Mouse (Mus musculus): ENCODE measurements around the gene Iqch. TPM values are rescaled to one million over a fixed set of nuclear protein-coding genes. Genes with fewer than 3 reads are reported as not detected.

Iqch gene
- total RNA-seq, 2 experiments from 2014 or later, result 0.20 TPM; not detected in 1

- no peak for DNase-seq (ENCODE audit: low spot score in 2 of 2)
Observed at GRCm38 (mm10) chr9:63612565-63613515, 10.5 kb upstream of the Iqch start.

- DNase-seq (ENCODE audit: low spot score in 2 of 2), result no peak
Observed at GRCm38 (mm10) chr9:63611967-63612366, 9.7 kb upstream of the Iqch start.

- peak in 1 of 2 experiments; percentile 23 for DNase-seq (ENCODE audit: low spot score in 2 of 2)
Observed at GRCm38 (mm10) chr9:63610841-63611366, 8.6 kb upstream of the Iqch start.

- no peak for DNase-seq (ENCODE audit: low spot score in 2 of 2)
Observed at GRCm38 (mm10) chr9:63610231-63610630, 7.9 kb upstream of the Iqch start.

GRCm38 (mm10) chr9:63609776-63610175 is 7.5 kb upstream of the Iqch start:
- DNase-seq (ENCODE audit: low spot score in 2 of 2), result no peak

- DNase-seq (ENCODE audit: low spot score in 2 of 2), result no peak
Observed at GRCm38 (mm10) chr9:63609246-63609645, 7.0 kb upstream of the Iqch start.

GRCm38 (mm10) chr9:63608006-63608405 is 5.7 kb upstream of the Iqch start:
- DNase-seq (ENCODE audit: low spot score in 2 of 2), result no peak

GRCm38 (mm10) chr9:63606594-63606993 is 4.3 kb upstream of the Iqch start:
- DNase-seq (ENCODE audit: low spot score in 2 of 2), result no peak

- DNase-seq (ENCODE audit: low spot score in 2 of 2), result no peak
Observed at GRCm38 (mm10) chr9:63603849-63604248, 1.6 kb upstream of the Iqch start.

- DNase-seq (ENCODE audit: low spot score in 2 of 2), result no peak
Observed at GRCm38 (mm10) chr9:63596660-63597059, 5.6 kb downstream of the Iqch start.

GRCm38 (mm10) chr9:63595652-63596051 is 6.6 kb downstream of the Iqch start:
- DNase-seq (ENCODE audit: low spot score in 2 of 2), result no peak

GRCm38 (mm10) chr9:63595032-63595431 is 7.3 kb downstream of the Iqch start:
- no peak for DNase-seq (ENCODE audit: low spot score in 2 of 2)

- DNase-seq (ENCODE audit: low spot score in 2 of 2), result no peak
Observed at GRCm38 (mm10) chr9:63591661-63592256, 10.5 kb downstream of the Iqch start.

- DNase-seq (ENCODE audit: low spot score in 2 of 2), result no peak
Observed at GRCm38 (mm10) chr9:63590592-63590991, 11.7 kb downstream of the Iqch start.

GRCm38 (mm10) chr9:63589209-63589608 is 13.1 kb downstream of the Iqch start:
- DNase-seq (ENCODE audit: low spot score in 2 of 2), result no peak

GRCm38 (mm10) chr9:63585251-63585650 is 17.0 kb downstream of the Iqch start:
- no peak for DNase-seq (ENCODE audit: low spot score in 2 of 2)

- DNase-seq (ENCODE audit: low spot score in 2 of 2), result no peak
Observed at GRCm38 (mm10) chr9:63581778-63582177, 20.5 kb downstream of the Iqch start.

- DNase-seq (ENCODE audit: low spot score in 2 of 2), result no peak
Observed at GRCm38 (mm10) chr9:63580046-63580445, 22.2 kb downstream of the Iqch start.

- no peak for DNase-seq (ENCODE audit: low spot score in 2 of 2)
Observed at GRCm38 (mm10) chr9:63579644-63580043, 22.6 kb downstream of the Iqch start.

GRCm38 (mm10) chr9:63577469-63577868 is 24.8 kb downstream of the Iqch start:
- no peak for DNase-seq (ENCODE audit: low spot score in 2 of 2)

GRCm38 (mm10) chr9:63572874-63573273 is 29.4 kb downstream of the Iqch start:
- DNase-seq (ENCODE audit: low spot score in 2 of 2), result no peak

- DNase-seq (ENCODE audit: low spot score in 2 of 2), result no peak
Observed at GRCm38 (mm10) chr9:63571895-63572294, 30.4 kb downstream of the Iqch start.

All from adrenal gland, postnatal 4 days (tissue).